Mouse (Mus musculus) common myeloid progenitor, adult 5-6 weeks (primary cell): ENCODE measurements around the gene Trmu. TPM values are rescaled to one million over a fixed set of nuclear protein-coding genes. Genes with fewer than 3 reads are reported as not detected.
A peak's percentile ranks its signal among the peaks of the same experiment; 100 is the strongest.

Experiments used
- ATAC-seq: replicated peaks from 2 replicates; pipeline ENCODE4 v1.8.0; 2016; ENCODE audit warnings: low read depth, mild to moderate bottlenecking, moderate TSS enrichment, inconsistent platforms; ENCODE audit not compliant: poor library complexity, severe bottlenecking
- total RNA-seq: library from RNA; stranded (forward); fragments of 200-1000, 187-1606 nt; gene quantifications from 2 replicates; pipeline ENCODE4 v1.2.3, GENCODE M21; 2017

The Trmu gene
- total RNA-seq, 1 experiment from 2014 or later = 30.9 TPM

- ATAC-seq = no peak
Measured at GRCm38 (mm10) chr15:85893871-85894270, 14.8 kb downstream of the Trmu start.

GRCm38 (mm10) chr15:85896284-85896683 is 17.2 kb downstream of the Trmu start:
- peak; percentile 84 for ATAC-seq

DNA sequence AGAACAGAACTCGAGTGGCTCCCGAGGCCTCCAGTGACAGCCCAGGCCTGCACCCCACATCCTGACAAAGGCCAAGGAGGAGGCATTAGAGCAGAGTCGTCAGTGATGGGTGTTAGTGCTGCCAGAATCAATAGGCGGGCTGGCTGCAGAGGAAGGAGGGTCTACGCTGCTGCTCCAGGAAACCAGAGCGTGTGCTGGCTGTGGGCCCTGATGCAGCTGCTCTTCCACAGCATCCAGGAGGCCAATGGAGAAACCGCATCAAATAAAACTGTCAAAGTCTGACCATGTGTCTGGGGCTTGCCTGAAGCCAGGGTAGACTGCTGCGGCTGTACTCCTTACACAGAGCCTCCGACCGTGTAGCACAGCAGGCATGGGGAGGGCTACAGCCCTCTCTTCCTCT is 18.0 kb downstream of the Trmu start:
- ATAC-seq = no peak

GRCm38 (mm10) chr15:85899396-85899795 is 20.3 kb downstream of the Trmu start:
- ATAC-seq = no peak

GRCm38 (mm10) chr15:85900318-85900717 is 21.2 kb downstream of the Trmu start:
- no peak for ATAC-seq

DNA sequence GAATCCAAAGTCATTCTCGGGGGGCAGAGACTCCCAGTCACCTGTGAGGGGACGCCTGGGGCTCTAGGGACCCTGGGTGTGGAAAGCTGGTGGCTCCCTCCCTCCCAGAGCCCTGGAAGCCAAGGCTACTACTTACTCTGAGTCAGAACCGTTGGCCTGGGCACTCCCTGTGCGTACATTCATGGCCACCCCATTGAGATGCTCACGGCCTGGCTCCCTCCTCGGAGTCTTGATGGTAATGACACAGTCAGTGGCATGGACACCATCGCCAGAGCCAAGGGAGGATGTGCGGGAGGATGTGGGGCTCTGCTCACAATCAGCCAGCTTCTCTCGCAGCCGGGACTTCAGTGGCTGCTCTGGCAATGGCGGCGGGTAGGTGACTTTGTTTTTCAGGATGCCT is 21.7 kb downstream of the Trmu start:
- no peak for ATAC-seq

DNA sequence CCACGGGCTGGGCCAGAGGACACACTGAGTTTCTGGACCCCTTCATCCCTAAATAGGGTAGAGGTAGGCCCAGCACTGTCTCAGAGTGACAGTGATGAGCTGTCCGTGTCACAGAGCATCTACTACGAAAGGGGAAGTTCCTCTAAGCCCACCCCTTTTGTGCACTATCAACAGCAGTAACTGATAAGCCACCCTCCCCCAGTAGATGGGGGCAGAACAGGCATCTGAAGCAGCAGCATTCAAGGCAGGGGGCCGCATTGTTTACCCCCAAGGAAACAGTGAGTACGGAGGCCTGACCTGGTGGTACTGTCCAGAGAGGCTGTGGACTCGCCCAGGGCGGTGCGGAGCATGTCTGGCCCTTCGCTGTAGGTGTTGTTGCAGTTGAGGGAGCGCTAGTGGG is 23.4 kb downstream of the Trmu start:
- peak; percentile 62 for ATAC-seq

GRCm38 (mm10) chr15:85903826-85904225 is 24.7 kb downstream of the Trmu start:
- 0 out of 2 replicates have a peak, but pooled peaks have one; percentile 13 for ATAC-seq

DNA sequence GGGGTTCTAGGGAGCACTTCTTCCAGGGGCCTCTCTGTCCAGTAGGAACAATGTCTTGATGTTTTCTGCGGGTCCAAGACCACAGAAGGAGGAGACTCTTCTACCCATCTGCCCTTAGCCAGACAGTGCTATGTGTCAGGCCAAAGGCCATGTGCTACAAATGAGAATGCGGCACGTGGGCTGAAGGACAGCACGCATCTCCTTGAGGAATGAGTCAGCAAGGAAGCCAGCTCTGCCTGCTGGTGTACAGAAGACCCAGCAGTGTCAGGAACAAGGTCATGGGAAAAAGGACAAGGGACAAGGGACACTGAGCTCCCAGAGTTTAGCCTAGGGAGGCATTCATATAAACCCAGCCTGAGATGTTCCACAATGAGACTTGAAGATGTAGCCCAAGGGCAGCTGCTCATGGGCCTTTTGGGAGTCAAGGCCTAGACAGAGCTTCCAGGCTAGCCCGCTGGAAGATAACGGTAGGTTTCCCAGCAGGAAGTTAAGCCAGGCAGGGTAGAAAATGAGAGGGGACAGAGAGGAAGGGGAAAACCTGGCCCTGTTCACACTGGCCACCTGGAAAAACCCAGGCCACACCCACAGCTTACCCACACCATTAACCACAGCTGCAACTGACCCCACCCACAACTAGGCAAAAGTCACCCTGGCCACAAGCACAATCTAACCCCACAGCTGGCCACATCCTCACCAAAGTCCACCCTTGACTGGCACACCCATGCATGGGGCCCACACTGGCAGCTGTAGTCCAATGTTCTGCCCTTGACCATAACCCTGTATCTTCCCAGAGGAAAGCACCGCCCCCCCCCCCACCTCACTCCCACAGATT is 29.8 kb downstream of the Trmu start:
- peak; percentile 67 for ATAC-seq

GRCm38 (mm10) chr15:85909492-85909829 is 30.3 kb downstream of the Trmu start:
- ATAC-seq = peak; percentile 34

DNA sequence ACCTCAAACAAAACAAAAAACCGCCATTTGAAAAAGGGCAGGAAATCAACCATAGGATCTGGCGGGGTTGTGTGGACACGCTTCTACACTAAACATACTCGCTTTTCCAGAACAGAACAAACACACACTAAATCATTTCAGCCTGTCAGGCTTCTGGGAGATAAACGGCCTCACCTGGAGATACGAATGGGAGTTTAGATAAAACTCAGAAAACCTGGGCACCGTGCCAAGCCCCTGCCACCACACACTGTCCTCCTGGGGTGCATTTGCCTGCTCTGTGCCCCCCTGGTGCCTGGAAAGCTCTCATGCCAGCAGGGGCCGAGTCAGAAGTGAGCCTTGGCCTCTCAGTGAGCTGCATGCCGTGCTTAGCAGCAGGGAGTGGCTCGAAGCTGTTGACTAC is 30.8 kb downstream of the Trmu start:
- ATAC-seq = 0 out of 2 replicates have a peak, but pooled peaks have one; percentile 20

DNA sequence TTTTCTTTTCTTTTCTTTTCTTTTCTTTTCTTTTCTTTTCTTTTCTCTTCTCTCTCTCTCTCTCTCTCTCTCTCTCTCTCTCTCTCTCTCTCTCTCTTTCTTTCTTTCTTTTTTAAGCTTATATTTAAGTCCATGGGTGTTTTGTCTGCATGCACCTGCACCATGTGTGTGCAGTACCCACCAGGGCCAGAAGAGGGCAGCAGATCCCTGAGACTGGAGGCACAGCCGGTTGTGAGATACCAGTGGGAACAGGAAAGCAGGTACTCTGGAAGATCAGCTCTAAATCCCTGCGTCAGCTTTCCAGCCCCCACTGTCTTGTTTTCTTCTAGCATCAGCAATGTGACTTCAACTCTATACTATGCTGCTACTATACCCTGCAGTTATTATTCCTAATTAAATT is 34.5 kb downstream of the Trmu start:
- 0 out of 2 replicates have a peak, but pooled peaks have one; percentile 39 for ATAC-seq

DNA sequence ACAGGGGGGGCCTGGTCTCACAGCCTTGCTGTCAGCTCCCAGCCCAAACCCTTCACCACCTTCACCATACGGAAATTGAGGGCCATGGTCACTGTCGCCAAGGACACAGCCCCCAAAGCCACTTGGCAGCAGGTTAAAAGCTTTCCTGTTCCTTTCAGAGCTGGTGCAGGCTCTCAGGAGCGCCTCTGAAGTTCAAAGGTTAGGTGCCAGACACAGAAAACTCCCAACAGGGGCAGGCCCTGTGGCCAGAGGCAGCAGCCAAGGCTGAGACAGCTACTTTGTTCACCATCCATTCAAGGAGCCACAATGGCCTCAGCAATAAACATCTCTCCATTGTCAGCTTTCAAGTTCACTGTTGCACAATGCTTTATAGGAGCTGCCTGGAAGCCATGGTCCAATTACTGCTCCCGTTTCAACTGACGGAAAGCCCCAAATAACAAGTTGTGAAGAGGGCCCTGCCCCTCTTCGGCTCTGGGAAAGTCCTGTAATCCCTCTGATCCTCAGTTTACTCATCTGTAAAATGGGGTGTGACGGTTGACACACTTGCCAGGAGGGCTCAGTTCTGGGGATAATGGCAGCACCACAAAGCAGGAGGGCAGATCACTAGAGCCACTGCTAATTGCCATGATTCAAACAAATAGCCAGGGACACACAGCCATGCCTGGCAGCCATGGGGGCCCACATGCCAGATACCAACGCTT is 40.2 kb downstream of the Trmu start:
- ATAC-seq = no peak

DNA sequence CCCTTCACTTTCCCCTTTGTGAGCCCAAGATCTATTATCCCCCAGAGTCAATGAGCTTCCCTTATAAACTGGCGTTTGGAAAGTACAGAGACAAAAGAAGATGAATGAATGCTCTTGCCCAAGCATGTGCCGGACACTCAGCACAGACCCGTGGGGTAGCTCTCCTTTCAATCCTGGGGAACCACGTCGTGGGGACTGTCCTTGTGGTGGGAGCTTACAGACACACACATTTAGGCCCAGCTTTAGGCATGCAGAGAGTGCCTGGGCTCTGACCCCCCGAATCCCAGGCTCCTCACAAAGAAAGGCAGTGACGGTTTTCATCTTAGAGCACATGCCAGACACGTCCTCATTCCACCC is 40.8 kb downstream of the Trmu start:
- no peak for ATAC-seq

DNA sequence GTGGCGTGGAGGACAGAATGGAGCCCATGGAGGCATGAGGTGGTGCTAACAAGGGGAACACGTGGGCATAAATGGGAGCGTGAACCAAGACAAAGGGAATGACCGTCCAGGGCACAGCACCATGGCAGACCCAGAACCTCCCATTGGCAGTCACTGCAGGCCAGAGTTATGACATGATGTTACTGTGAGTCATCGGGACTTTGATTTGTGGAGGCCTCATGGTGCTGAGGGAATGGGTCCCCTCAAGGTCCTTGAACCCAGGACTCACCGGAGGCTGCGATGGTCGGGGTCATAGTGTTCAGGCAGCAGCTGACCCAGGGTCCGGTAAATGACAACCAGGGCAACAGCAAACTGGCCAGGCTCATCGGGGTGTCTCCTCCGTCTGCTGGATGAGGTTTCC is 42.7 kb downstream of the Trmu start:
- ATAC-seq = no peak

DNA sequence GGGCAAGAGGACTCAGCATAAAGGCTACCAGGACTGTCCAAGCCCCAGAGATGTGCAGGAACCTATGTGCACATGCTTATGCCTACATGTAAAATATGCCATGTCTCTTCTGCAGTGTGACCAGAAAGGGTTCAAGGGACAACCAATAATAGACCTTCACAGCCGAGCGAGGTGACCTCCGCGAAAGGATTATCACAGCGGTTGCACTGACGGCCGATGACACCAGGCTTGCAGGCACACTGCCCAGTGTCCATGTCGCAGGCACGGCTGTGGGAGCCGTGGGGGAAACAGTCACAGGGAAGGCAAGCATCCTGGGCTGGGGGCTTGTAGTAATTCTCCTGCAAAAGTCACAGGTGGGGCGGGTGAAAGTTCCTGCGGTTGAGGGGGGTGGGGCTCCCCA is 49.0 kb downstream of the Trmu start:
- ATAC-seq = no peak

- 0 out of 2 replicates have a peak, but pooled peaks have one; percentile 32 for ATAC-seq
Measured at GRCm38 (mm10) chr15:85935627-85936049, 56.5 kb downstream of the Trmu start.

Other genes starting within 250 kb of the Trmu start
- not detected in 2 replicates for gene Ppara, start 144.3 kb upstream of the Trmu start, total RNA-seq
- gene Cdpf1, start 67.6 kb upstream of the Trmu start, total RNA-seq = 9.0 and 17.4 TPM in 2 replicates
- 0.05 TPM in 1 of 2 replicates, not detected in the other for gene Pkdrej, start 57.6 kb upstream of the Trmu start, total RNA-seq
- gene Ttc38, start 47.0 kb upstream of the Trmu start, total RNA-seq = 1.9 and 4.5 TPM in 2 replicates
- gene Gtse1, start 19.6 kb upstream of the Trmu start, total RNA-seq = 16.1 and 19.5 TPM in 2 replicates
- gene Celsr1, start 154.5 kb downstream of the Trmu start, total RNA-seq = 3.3 and 3.6 TPM in 2 replicates
- gene Gramd4, start 178.4 kb downstream of the Trmu start, total RNA-seq = 29.5 and 33.1 TPM in 2 replicates